Mouse (Mus musculus) CD4-positive, CD25-positive, alpha-beta regulatory T cell, adult 4 months (primary cell): ENCODE data around the gene Tex16. TPM values are rescaled to one million over a fixed set of nuclear protein-coding genes. Genes with fewer than 3 reads are reported as not detected.

Experiments used
- ATAC-seq: one replicate; pipeline ENCODE4 v1.8.0; 2017
- polyA plus RNA-seq, 2 experiments: library from polyadenylated mRNA; unstranded; fragments of 100-300 nt; shearing (Covaris generic); gene quantifications; one replicate each; pipeline ENCODE4 v1.2.1; 2017

Gene Tex16
- polyA plus RNA-seq, result not detected

DNA sequence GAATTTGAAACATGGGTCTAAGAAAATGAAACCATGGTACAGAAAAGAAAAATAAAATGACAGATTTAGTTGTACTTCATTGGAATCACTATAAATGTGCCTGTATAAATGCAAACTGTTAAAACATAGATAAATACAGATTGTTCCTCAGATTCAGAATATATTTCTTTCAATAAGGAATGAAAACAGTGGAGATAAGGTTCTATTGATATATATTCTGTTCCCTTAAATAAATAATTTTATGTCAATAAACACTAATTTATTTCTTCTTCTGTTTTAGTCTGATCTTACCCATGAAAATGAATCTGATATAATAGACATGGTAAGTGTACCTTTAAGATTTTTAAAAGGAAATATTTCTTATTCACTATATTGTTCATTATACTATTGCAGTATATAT is at the start of gene Tex16:
Gene Tex16 (plus strand): TSS at position 301 of the 400 bp plus-strand sequence.
- no peak for ATAC-seq

DNA sequence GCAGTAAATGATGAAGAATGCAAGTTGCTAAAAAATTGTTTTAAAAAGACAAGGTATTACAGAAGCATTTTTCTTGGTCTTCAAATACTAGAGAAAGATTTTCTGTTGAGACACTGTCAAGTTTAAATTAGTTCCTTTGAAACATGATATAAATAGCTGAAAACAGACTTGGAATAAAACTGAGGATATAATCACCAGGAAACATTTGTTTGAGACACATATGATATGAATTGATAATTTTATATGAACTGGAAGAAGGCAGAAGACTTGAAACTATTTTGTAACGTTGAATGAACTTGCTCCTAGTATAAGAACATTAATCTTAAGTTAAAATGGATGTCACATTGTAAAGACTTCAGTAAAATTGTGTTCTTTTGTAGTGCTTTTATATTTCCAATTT is 11.1 kb upstream of the Tex16 start:
- no peak for ATAC-seq

Other genes with a start within 250 kb of the Tex16 start
- not detected for gene Gm45194, start 119.6 kb upstream of the Tex16 start, polyA plus RNA-seq
- not detected for gene 4933403O08Rik, start 228.0 kb downstream of the Tex16 start, polyA plus RNA-seq